Mouse (Mus musculus) bone marrow, adult 2 months (tissue): ENCODE data around the gene Abcb4.

Source experiments
- CTCF ChIP-seq: fragments of 200-500 bp; IDR thresholded peaks from 2 replicates; pipeline ENCODE4 v1.5.1; 2011; ENCODE audit warnings: low read length, control low read depth; ENCODE audit not compliant: control insufficient read depth, insufficient read depth
- POLR2A ChIP-seq: fragments of 200-500 bp; IDR thresholded peaks from 2 replicates; pipeline ENCODE4 v1.6.1; 2011; ENCODE audit warnings: low read depth, mild to moderate bottlenecking, control low read depth, low read length, borderline replicate concordance; ENCODE audit not compliant: control insufficient read depth

DNA sequence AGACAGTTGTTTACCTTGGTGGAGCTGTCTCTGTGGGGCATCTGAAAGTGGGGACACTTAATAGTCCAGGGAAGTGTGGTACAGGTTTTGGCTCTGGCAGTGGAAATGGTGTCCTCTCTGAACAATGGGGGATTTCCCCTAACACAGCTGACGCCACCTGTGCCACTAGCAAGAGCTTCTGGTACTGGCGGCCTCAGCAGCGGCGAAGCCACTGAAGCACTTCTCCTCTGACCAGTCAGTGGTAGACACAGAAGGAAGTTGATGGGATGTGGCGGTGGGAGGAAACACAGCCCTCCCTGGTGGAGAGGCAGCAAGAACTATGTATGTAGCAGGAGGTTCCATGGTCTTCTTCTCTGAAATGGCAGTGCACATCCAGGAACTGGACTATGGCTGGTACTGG is 71.0 kb downstream of the Abcb4 start:
- TF ChIP-seq CTCF (no peak), POLR2A (no peak)
